Mouse (Mus musculus): Measurements from ENCODE around the gene Olfr1362.

The Olfr1362 gene

DNA sequence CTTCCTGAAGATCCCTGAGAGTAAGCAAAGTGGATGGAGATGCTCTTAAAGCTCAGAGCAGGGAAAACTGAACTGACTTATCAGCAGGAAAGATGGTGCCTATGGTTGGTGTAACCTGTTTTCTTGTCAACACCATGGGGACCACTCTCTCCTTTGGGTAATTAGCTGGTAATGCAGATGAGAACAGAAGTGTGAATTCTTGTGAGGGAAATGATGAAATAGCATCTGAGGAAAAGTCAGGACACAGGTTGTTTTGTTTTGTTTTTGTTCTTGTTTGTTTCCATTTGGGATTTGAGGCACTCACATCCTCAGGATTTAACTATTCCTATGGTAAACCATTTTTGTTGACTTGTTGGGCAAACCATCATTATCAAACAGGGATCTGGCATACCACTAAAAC lies at the start of gene Olfr1362:
TSS of gene Olfr1362 (minus strand) at position 101 of the 400 bp plus-strand sequence.
- DNase-seq, result no peak

DNA sequence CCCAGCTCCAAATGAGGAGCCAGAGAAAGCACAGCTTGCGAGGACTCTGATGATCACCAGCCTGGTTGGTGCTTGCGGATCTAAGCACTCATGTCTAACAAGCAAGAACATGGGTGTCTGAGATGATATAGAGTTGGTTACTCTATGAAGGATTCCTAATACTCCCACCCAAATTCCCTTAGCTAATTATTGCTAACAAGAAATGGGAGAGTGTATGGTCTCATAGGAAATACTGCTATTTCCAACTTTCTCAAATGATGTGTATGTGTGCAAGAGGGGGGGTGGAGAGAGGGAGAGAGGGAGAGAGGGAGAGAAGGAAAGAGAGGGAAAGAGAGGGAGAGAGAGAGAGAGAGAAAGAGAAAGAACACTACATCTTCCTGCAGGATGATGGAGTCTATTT lies 49.5 kb upstream of the Olfr1362 start, which contains the start of gene Olfr1361:
TSS of gene Olfr1361 (minus strand) at position 101 of the 400 bp plus-strand sequence.
- DNase-seq, result no peak

- DNase-seq, result no peak
Observed at GRCm38 (mm10) chr13:21642418-21642817, 28.6 kb upstream of the Olfr1362 start, which contains the start of gene Olfr11. Olfr11 (minus strand) TSS chr13:21642518.

- DNase-seq, result no peak
Observed at GRCm38 (mm10) chr13:21591618-21592017, 22.2 kb downstream of the Olfr1362 start.

- no peak for DNase-seq
Observed at GRCm38 (mm10) chr13:21581659-21582058, 32.2 kb downstream of the Olfr1362 start, which contains the start of gene Olfr1364. Olfr1364 (minus strand) TSS chr13:21581759.
